Mouse (Mus musculus): ENCODE data around the gene Rdh9. TPM values are rescaled to one million over a fixed set of nuclear protein-coding genes. Genes with fewer than 3 reads are reported as not detected.
A peak's percentile ranks its signal among the peaks of the same experiment; 100 is the strongest.
"Not testable (repeated sequence)": the region's sequence is repeated elsewhere in the genome, so short reads cannot be mapped to it uniquely, and the experiment has no call there.

Rdh9 gene
- polyA plus RNA-seq, 1 experiment from 2014 or later: 0.21 TPM

GRCm38 (mm10) chr10:127744661-127745060 is 31.5 kb upstream of the Rdh9 start:
- H3K4me3 ChIP-seq: no peak overlapping the region
- H3K4me2 ChIP-seq: no peak overlapping the region
- H3K4me1 ChIP-seq (replicated peaks): peaks cover 18% of the 10 kb centered on the region
- no peak for ATAC-seq (ENCODE audit: low FRiP score, low read depth)
- no peaks in the 10 kb centered on the region for H3K27me3 ChIP-seq
- H3K9ac ChIP-seq: no peak overlapping the region
- 67% methylated on average over 5 of the region's 5 CpGs for WGBS
- no peak overlapping the region for H3K27ac ChIP-seq (replicated peaks)
- peaks cover 61% of the 10 kb centered on the region for H3K36me3 ChIP-seq
- H3K9me3 ChIP-seq: no peaks in the 10 kb centered on the region

GRCm38 (mm10) chr10:127745886-127746285 is 30.3 kb upstream of the Rdh9 start:
- 82% methylated on average over 5 of the region's 5 CpGs for WGBS
- H3K36me3 ChIP-seq: peaks cover 61% of the 10 kb centered on the region
- no peak overlapping the region for H3K4me3 ChIP-seq
- no peaks in the 10 kb centered on the region for H3K9me3 ChIP-seq
- H3K27ac ChIP-seq (replicated peaks): no peak overlapping the region
- H3K4me2 ChIP-seq: no peak overlapping the region
- H3K27me3 ChIP-seq: no peaks in the 10 kb centered on the region
- no peak overlapping the region for H3K9ac ChIP-seq
- no peak for ATAC-seq (ENCODE audit: low FRiP score, low read depth)
- H3K4me1 ChIP-seq (replicated peaks): peaks cover 10% of the 10 kb centered on the region

- Histone ChIP-seq H3K27ac (replicated peaks) (no peak overlapping the region), H3K4me2 (no peak overlapping the region), H3K36me3 (peaks cover 50% of the 10 kb centered on the region), H3K4me1 (replicated peaks) (0 out of 2 replicates have a peak, but pooled peaks cover 6% of the 10 kb centered on the region), H3K4me3 (no peak overlapping the region), H3K9me3 (no peaks in the 10 kb centered on the region), H3K27me3 (no peaks in the 10 kb centered on the region), H3K9ac (no peak overlapping the region)
- WGBS: 95% methylated on average over 8 of the region's 8 CpGs
- no peak for ATAC-seq (ENCODE audit: low FRiP score, low read depth)
Observed at GRCm38 (mm10) chr10:127747254-127747653, 28.9 kb upstream of the Rdh9 start.

- Histone ChIP-seq H3K9ac (no peak overlapping the region), H3K9me3 (no peaks in the 10 kb centered on the region), H3K4me2 (no peak overlapping the region; the same call in 1 of the 2 replicates), H3K4me3 (no peak overlapping the region), H3K27me3 (no peaks in the 10 kb centered on the region), H3K36me3 (peaks cover 33% of the 10 kb centered on the region), H3K27ac (replicated peaks) (no peak overlapping the region), H3K4me1 (replicated peaks) (0 out of 2 replicates have a peak, but pooled peaks cover 6% of the 10 kb centered on the region)
- 11% methylated on average over 7 of the region's 8 CpGs for WGBS
- ATAC-seq (ENCODE audit: low FRiP score, low read depth): no peak
Observed at GRCm38 (mm10) chr10:127748847-127749612, 27.2 kb upstream of the Rdh9 start.

- Histone ChIP-seq H3K9ac (no peak overlapping the region), H3K9me3 (no peaks in the 10 kb centered on the region), H3K4me3 (peak overlapping the region; percentile 13), H3K27ac (replicated peaks) (no peak overlapping the region), H3K27me3 (no peaks in the 10 kb centered on the region), H3K36me3 (peaks cover 22% of the 10 kb centered on the region), H3K4me1 (replicated peaks) (0 out of 2 replicates have a peak, but pooled peaks cover 6% of the 10 kb centered on the region), H3K4me2 (peak overlapping the region; percentile 36)
- ATAC-seq (ENCODE audit: low FRiP score, low read depth): peak; percentile 59; the same call in 1 of the 2 replicates
- 52% methylated on average over 24 of the region's 24 CpGs for WGBS
Observed at GRCm38 (mm10) chr10:127750136-127750777, 25.9 kb upstream of the Rdh9 start.

- H3K9ac ChIP-seq: no peak within 1 kb of the TSS
- 57% methylated on average over 8 of the region's 8 CpGs for WGBS
- H3K4me1 ChIP-seq (replicated peaks): 0 out of 2 replicates have a peak, but pooled peaks cover 6% of the 10 kb centered on the region
- no peaks in the 10 kb centered on the region for H3K9me3 ChIP-seq
- H3K4me2 ChIP-seq: peak within 1 kb of the TSS; percentile 36
- no peak within 1 kb of the TSS for H3K4me3 ChIP-seq
- no peak within 1 kb of the TSS for H3K27ac ChIP-seq (replicated peaks)
- no peaks in the 10 kb centered on the region for H3K27me3 ChIP-seq
- no peak for ATAC-seq (ENCODE audit: low FRiP score, low read depth)
- H3K36me3 ChIP-seq: peaks cover 14% of the 10 kb centered on the region
Observed at GRCm38 (mm10) chr10:127751548-127751947, 24.6 kb upstream of the Rdh9 start, which contains the start of gene Gpr182. Gene Gpr182, minus strand, starts transcription at chr10:127751732.

GRCm38 (mm10) chr10:127754566-127755166 is 21.5 kb upstream of the Rdh9 start:
- WGBS: 76% methylated on average over 6 of the region's 6 CpGs
- no peak overlapping the region for H3K4me3 ChIP-seq
- H3K36me3 ChIP-seq: no peaks in the 10 kb centered on the region
- 0 out of 2 replicates have a peak, but pooled peaks cover 2% of the 10 kb centered on the region for H3K4me1 ChIP-seq (replicated peaks)
- no peak overlapping the region for H3K4me2 ChIP-seq
- H3K9ac ChIP-seq: no peak overlapping the region
- H3K9me3 ChIP-seq: no peaks in the 10 kb centered on the region
- no peak for ATAC-seq (ENCODE audit: low FRiP score, low read depth)
- no peak overlapping the region for H3K27ac ChIP-seq (replicated peaks)
- H3K27me3 ChIP-seq: no peaks in the 10 kb centered on the region

GRCm38 (mm10) chr10:127755246-127755645 is 20.9 kb upstream of the Rdh9 start:
- WGBS: 72% methylated on average over 3 of the region's 3 CpGs
- no peaks in the 10 kb centered on the region for H3K27me3 ChIP-seq
- H3K4me3 ChIP-seq: no peak overlapping the region
- H3K4me1 ChIP-seq (replicated peaks): no peaks in the 10 kb centered on the region
- H3K9ac ChIP-seq: no peak overlapping the region
- no peaks in the 10 kb centered on the region for H3K36me3 ChIP-seq
- H3K27ac ChIP-seq (replicated peaks): no peak overlapping the region
- no peaks in the 10 kb centered on the region for H3K9me3 ChIP-seq
- no peak for ATAC-seq (ENCODE audit: low FRiP score, low read depth)
- H3K4me2 ChIP-seq: no peak overlapping the region

GRCm38 (mm10) chr10:127755770-127756468 is 20.3 kb upstream of the Rdh9 start:
- 53% methylated on average over 18 of the region's 18 CpGs for WGBS
- Histone ChIP-seq H3K4me1 (replicated peaks) (no peaks in the 10 kb centered on the region), H3K4me3 (peak overlapping the region; percentile 9; the same call in 1 of the 2 replicates), H3K9me3 (no peaks in the 10 kb centered on the region), H3K27me3 (no peaks in the 10 kb centered on the region), H3K27ac (replicated peaks) (no peak overlapping the region), H3K36me3 (no peaks in the 10 kb centered on the region), H3K4me2 (peak overlapping the region; percentile 33), H3K9ac (no peak overlapping the region)
- no peak for ATAC-seq (ENCODE audit: low FRiP score, low read depth)

- Histone ChIP-seq H3K9ac (no peak within 1 kb of the TSS), H3K27ac (replicated peaks) (no peak within 1 kb of the TSS), H3K4me2 (no peak within 1 kb of the TSS), H3K27me3 (no peaks in the 10 kb centered on the region), H3K9me3 (no peaks in the 10 kb centered on the region), H3K36me3 (no peaks in the 10 kb centered on the region), H3K4me3 (no peak within 1 kb of the TSS), H3K4me1 (replicated peaks) (no peaks in the 10 kb centered on the region)
- 80% methylated on average over 9 of the region's 9 CpGs for WGBS
- ATAC-seq (ENCODE audit: low FRiP score, low read depth): no peak
Observed at GRCm38 (mm10) chr10:127759181-127760110, 16.7 kb upstream of the Rdh9 start, which contains the start of the genes Rdh1 and Rdh16f1. Gene Rdh1, plus strand, starts transcription at chr10:127759721. Gene Rdh16f1, plus strand, starts transcription at chr10:127759787.

- H3K4me1 ChIP-seq (replicated peaks); H3K36me3 ChIP-seq; H3K9me3 ChIP-seq; H3K4me2 ChIP-seq; H3K4me3 ChIP-seq; H3K27ac ChIP-seq (replicated peaks); H3K9ac ChIP-seq; H3K27me3 ChIP-seq; ATAC-seq (ENCODE audit: low FRiP score, low read depth): not testable (repeated sequence)
- 92% methylated on average over 10 of the region's 10 CpGs for WGBS
Observed at GRCm38 (mm10) chr10:127762926-127763325, 13.3 kb upstream of the Rdh9 start.

All from hindbrain, embryonic 15.5 days (tissue).